Mouse (Mus musculus) embryonic facial prominence, embryonic 11.5 days (tissue): Measurements from ENCODE around the gene Ddx54. TPM values are rescaled to one million over a fixed set of nuclear protein-coding genes. Genes with fewer than 3 reads are reported as not detected.

ENCODE experiments used
- ATAC-seq: fragments of 200-750 bp; cut with Nextera tagmentation; replicated peaks from 2 replicates; pipeline ENCODE4 v1.8.0; 2017; ENCODE audit warnings: low read depth; ENCODE audit not compliant: insufficient number of reproducible peaks, low FRiP score, low TSS enrichment
- DNase-seq: peaks from one replicate; pipeline ENCODE4 v3.0.0-alpha.2; 2015; ENCODE audit warnings: low spot score
- H3K27ac ChIP-seq: fragments of 300-500 bp; sonication (generic); replicated peaks from 2 replicates; pipeline ENCODE4 v1.5.1; 2014; ENCODE audit warnings: mild to moderate bottlenecking, low read depth, low read length, control low read depth
- H3K27me3 ChIP-seq: fragments of 300-500 bp; sonication (generic); 2 replicates; pipeline ENCODE4 v1.6.1; 2014; ENCODE audit warnings: mild to moderate bottlenecking, low read length, moderate library complexity, mixed read lengths; ENCODE audit not compliant: control insufficient read depth, insufficient read depth
- H3K36me3 ChIP-seq: fragments of 300-500 bp; sonication (generic); replicated peaks from 2 replicates; pipeline ENCODE4 v1.6.1; 2014; ENCODE audit warnings: low read depth, mild to moderate bottlenecking, low read length, moderate library complexity, mixed read lengths; ENCODE audit not compliant: control insufficient read depth, insufficient read depth
- H3K4me1 ChIP-seq: fragments of 300-500 bp; sonication (generic); 2 replicates; pipeline ENCODE4 v1.6.1; 2014; ENCODE audit warnings: low read length, mixed read lengths; ENCODE audit not compliant: control insufficient read depth, insufficient read depth
- H3K4me2 ChIP-seq: fragments of 300-500 bp; sonication (generic); 2 replicates; pipeline ENCODE4 v1.6.1; 2014; ENCODE audit warnings: low read depth, mild to moderate bottlenecking, control low read depth, low read length, moderate library complexity
- H3K4me3 ChIP-seq: fragments of 300-500 bp; sonication (generic); 2 replicates; pipeline ENCODE4 v1.5.1; 2014; ENCODE audit warnings: low read depth, low read length, control low read depth
- H3K9ac ChIP-seq: fragments of 300-500 bp; sonication (generic); replicated peaks from 2 replicates; pipeline ENCODE4 v1.6.1; 2014; ENCODE audit warnings: mild to moderate bottlenecking, control low read depth, low read length
- H3K9me3 ChIP-seq: fragments of 300-500 bp; sonication (generic); replicated peaks from 2 replicates; pipeline ENCODE4 v1.6.1; 2016; ENCODE audit warnings: mild to moderate bottlenecking, low read length, inconsistent platforms, mixed read lengths; ENCODE audit not compliant: control insufficient read depth
- WGBS: fragments of 180-500 bp; shearing (Covaris S2); extraction: QIAGEN DNeasy Blood & Tissue Kit; methylation state at CpG from one replicate; pipeline ENCODE4 v1.1.7; 2014; 5-methylcytosine and 5-hydroxymethylcytosine counted together
- polyA plus RNA-seq: library from polyadenylated mRNA; unstranded; fragments of >200 nt; fragmentation: Nextera tagmentation; extraction: Ambion mirVana; gene quantifications from 2 replicates; pipeline ENCODE4 v1.2.1, GENCODE M21; 2014

Gene Ddx54
- polyA plus RNA-seq, 1 experiment from 2014 or later: 28.9 TPM

DNA sequence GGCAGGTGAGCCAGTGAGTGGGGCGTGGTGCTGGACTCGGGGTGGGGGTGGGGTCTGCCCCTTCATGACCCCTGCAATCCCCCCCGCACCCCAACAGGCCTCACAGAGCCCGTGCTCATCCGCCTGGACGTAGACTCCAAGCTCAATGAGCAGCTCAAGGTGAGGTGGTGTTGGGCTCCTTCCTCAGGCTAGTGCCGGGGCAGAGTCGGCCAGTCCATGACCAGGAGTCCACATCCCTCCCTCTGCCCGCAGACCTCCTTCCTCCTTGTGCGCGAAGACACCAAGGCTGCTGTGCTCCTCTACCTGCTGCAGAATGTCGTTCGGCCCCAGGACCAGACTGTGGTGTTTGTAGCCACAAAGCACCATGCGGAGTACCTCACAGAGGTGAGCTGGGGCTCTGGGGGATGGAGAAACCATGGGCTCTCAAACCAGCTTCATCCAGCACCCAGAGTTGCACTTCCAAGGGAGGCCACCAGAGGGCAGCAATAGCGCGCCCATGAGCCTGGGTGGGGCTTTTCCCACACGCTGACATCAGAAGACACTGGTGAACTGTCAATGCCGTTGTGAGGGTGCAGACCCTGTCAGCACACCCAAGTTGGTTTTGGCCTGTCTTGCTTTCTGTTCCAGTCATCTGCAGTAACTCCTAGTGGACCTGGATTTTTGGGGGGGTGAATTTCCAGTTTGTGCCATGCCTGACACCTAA is 8.0 kb downstream of the Ddx54 start:
- H3K27me3 ChIP-seq: no peaks in the 10 kb centered on the region
- 67% methylated on average over 18 of the region's 18 CpGs for WGBS
- no peak overlapping the region for H3K4me3 ChIP-seq
- H3K4me2 ChIP-seq: no peak overlapping the region
- no peaks in the 10 kb centered on the region for H3K9me3 ChIP-seq
- H3K36me3 ChIP-seq: peaks cover 16% of the 10 kb centered on the region
- no peak for ATAC-seq
- peak; percentile 83 for DNase-seq
- no peak overlapping the region for H3K9ac ChIP-seq
- no peaks in the 10 kb centered on the region for H3K4me1 ChIP-seq
- H3K27ac ChIP-seq: no peak overlapping the region

DNA sequence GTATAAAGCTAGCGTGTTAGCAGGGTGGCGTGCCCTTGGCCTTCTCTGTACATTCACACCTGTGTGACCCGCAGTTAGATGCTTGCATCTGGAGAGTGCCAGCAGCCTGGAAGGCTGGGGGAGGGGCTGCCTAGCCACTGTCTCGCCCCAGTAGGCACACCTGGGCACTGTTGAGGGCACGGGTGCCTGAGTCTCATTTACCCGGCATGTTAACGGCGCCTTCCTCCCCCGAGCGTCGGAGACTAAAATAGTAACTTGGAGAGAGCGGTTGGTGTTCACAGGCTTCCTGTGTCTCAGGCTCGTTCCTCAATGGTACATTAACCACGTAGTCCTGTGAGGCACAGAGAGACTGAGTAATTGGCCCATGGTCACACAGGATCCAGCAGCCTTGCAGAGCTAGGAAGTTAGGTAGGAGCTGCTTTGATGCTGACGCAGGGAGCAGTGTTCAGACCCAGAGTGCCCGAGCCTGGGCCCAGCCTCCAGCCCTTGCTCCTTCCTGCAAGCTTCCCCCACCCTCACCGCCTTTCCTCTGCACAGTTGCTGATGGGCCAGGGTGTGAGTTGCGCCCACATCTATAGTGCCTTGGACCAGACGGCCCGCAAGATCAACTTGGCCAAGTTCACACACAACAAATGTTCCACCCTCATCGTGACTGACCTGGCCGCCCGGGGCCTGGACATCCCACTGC is 8.7 kb downstream of the Ddx54 start:
- Histone ChIP-seq H3K27ac (no peak overlapping the region), H3K4me2 (no peak overlapping the region), H3K9ac (no peak overlapping the region), H3K36me3 (peaks cover 16% of the 10 kb centered on the region), H3K4me3 (no peak overlapping the region), H3K4me1 (no peaks in the 10 kb centered on the region), H3K27me3 (no peaks in the 10 kb centered on the region), H3K9me3 (no peaks in the 10 kb centered on the region)
- ATAC-seq (no peak), DNase-seq (no peak)
- WGBS: 95% methylated on average over 23 of the region's 23 CpGs

DNA sequence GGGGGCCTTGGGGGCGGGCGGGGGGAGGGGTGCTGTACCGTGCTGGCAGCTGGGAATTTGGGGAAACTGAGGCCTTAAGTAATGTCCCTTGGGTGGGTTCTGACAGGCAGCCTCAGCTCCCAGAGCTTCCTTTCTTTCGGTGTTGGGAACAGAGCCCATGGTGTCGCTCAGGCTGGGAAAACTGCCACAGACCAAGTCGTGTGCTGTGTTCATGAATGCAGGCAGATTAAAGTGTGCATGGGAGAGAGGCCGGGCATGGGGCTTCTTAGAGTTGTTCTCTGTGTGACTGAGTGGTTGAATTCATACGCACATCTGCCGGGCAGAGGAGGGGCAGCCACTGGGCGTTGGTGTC is 9.3 kb downstream of the Ddx54 start:
- H3K27me3 ChIP-seq: no peaks in the 10 kb centered on the region
- no peaks in the 10 kb centered on the region for H3K4me1 ChIP-seq
- H3K9me3 ChIP-seq: no peaks in the 10 kb centered on the region
- no peak overlapping the region for H3K4me2 ChIP-seq
- 90% methylated on average over 10 of the region's 10 CpGs for WGBS
- peaks cover 16% of the 10 kb centered on the region for H3K36me3 ChIP-seq
- DNase-seq (no peak), ATAC-seq (no peak)
- no peak overlapping the region for H3K27ac ChIP-seq
- no peak overlapping the region for H3K4me3 ChIP-seq
- no peak overlapping the region for H3K9ac ChIP-seq

DNA sequence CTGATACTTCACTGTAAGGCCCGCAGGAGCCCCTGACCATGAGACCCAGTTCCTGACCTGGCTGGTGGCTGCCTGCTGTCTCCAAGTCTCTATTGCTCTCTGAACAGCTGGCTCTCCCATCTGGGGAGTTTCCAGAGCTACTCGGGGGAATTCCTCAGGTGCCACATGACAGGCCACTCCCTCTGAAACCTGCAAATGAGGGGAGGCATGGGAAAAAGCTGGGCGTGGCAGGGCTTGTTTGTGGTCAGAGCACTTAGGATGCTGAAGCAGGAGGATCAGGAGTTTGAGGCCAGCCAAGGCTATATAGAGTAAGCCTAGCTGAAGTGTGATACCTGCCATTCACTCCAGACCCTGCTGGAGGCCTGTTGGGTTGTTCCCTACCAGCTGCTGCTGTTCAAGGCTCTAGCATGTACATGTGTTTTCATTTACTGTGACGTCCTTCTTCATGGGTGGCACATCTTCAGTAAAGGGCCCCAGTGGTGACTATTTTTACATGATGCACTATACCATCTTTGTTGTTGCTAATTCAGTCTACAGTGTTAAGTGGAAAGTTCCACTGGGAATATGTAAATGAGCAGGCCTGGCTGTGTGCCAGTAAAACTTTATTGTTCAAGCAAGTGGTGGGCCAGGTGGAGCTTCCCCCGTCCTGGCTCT is 9.8 kb downstream of the Ddx54 start:
- Histone ChIP-seq H3K27ac (no peak overlapping the region), H3K4me2 (no peak overlapping the region), H3K4me3 (no peak overlapping the region), H3K9ac (no peak overlapping the region), H3K27me3 (no peaks in the 10 kb centered on the region), H3K4me1 (no peaks in the 10 kb centered on the region), H3K9me3 (no peaks in the 10 kb centered on the region), H3K36me3 (peaks cover 16% of the 10 kb centered on the region)
- WGBS: 76% methylated on average over 5 of the region's 5 CpGs
- DNase-seq: no peak
- ATAC-seq: no peak

DNA sequence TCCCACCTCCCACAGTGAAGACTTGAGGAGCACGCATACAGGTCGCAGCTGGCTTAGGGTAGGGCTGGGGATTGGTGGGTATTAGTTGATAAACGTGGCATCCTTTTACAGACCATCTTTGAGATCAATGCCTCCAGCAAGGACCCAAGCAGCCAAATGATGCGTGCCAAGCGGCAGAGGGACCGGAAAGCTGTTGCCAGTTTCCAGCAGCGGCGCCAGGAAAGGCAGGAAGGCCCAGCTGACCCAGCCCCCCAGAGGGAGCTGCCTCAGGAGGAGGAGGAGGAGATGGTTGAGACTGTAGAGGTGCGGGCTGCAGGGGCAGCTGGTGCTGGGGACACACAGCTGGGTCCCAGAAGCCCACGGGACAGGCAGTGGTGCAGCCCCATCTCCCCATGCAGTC is 11.9 kb downstream of the Ddx54 start:
- Histone ChIP-seq H3K27ac (no peak overlapping the region), H3K27me3 (no peaks in the 10 kb centered on the region), H3K36me3 (peaks cover 11% of the 10 kb centered on the region), H3K9ac (no peak overlapping the region), H3K4me1 (no peaks in the 10 kb centered on the region), H3K9me3 (no peaks in the 10 kb centered on the region), H3K4me3 (no peak overlapping the region), H3K4me2 (no peak overlapping the region)
- no peak for ATAC-seq
- DNase-seq: no peak
- 95% methylated on average over 10 of the region's 10 CpGs for WGBS

DNA sequence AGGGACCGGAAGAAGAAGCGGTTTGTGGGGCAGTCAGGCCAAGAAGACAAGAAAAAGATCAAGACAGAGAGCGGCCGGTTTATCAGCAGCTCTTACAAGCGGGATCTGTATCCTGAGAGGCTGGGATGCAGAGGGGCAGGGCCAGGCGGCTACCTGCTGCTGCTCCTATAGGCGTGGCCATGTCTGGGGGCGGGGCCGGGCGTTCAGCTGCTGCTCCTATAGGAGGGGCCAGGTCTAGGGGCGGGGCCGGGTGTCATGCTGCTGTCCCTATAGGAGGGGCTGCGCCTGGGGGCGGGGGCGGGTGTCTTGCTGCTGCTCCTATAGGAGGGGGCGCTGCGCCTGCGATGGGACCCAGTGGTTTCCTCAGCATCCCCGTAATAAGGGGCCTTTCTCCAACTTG is 13.9 kb downstream of the Ddx54 start:
- Histone ChIP-seq H3K36me3 (peaks cover 8% of the 10 kb centered on the region), H3K27me3 (peaks cover 3% of the 10 kb centered on the region; the same call in 1 of the 2 replicates), H3K27ac (no peak overlapping the region), H3K4me3 (no peak overlapping the region), H3K9ac (no peak overlapping the region), H3K4me1 (no peaks in the 10 kb centered on the region), H3K9me3 (no peaks in the 10 kb centered on the region), H3K4me2 (no peak overlapping the region)
- WGBS: 28% methylated on average over 18 of the region's 19 CpGs
- no peak for ATAC-seq
- DNase-seq: peak; percentile 61

DNA sequence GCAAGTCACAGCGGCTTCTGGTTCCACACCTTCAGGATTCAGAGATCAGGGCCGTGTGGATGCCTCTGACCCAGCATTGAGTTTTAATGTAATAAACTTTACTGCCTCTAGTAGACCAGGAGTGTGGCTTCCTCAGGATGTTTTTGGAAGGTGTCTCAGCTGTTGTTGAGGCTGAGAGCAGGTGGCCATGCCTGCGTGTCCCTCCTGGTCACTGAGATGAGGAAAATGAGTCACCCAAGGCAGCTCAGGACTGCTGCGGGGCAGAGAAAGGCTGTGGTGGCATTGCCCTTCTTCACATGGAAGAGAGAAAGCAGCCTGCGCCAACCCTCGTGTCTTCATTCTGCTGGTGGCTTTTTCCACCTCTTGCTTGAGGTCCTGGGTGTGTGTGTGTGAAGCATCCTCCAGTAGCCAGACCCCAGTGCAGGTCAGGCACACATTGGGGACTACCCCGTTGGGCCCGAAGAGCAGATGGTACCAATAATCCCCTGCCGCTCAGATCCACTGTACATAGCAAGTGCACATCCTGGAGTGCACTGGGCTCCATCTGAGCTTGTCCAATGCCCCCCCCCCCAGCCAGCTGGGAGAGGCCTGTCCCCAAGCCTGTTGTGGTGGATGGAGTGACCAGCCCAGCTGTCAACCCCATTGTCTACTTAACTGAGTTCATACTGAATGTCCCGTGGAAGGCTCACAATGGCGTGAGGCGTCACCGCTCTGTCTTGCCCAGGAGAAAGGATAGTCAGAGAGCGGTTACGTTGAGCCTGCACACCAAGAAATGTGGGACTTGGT is 15.2 kb downstream of the Ddx54 start:
- no peak overlapping the region for H3K9ac ChIP-seq
- H3K27ac ChIP-seq: no peak overlapping the region
- H3K4me3 ChIP-seq: no peak overlapping the region
- ATAC-seq (no peak), DNase-seq (no peak)
- H3K9me3 ChIP-seq: no peaks in the 10 kb centered on the region
- no peak overlapping the region for H3K4me2 ChIP-seq
- H3K36me3 ChIP-seq: peaks cover 8% of the 10 kb centered on the region
- WGBS: 83% methylated on average over 15 of the region's 15 CpGs
- peaks cover 5% of the 10 kb centered on the region; the same call in 1 of the 2 replicates for H3K27me3 ChIP-seq
- no peaks in the 10 kb centered on the region for H3K4me1 ChIP-seq
